Mouse (Mus musculus): ENCODE measurements around the gene Pheta2.

Gene Pheta2

GRCm38 (mm10) chr15:82343368-82344287 is 4.9 kb downstream of the Pheta2 start:
- peak; percentile 59 for DNase-seq

GRCm38 (mm10) chr15:82344971-82345370 is 6.2 kb downstream of the Pheta2 start:
- DNase-seq = no peak

- DNase-seq = peak; percentile 98
Observed at GRCm38 (mm10) chr15:82345820-82346470, 7.2 kb downstream of the Pheta2 start.

GRCm38 (mm10) chr15:82346580-82347302 is 8.0 kb downstream of the Pheta2 start:
- DNase-seq = no peak

GRCm38 (mm10) chr15:82347303-82347676 is 8.5 kb downstream of the Pheta2 start:
- no peak for DNase-seq

DNA sequence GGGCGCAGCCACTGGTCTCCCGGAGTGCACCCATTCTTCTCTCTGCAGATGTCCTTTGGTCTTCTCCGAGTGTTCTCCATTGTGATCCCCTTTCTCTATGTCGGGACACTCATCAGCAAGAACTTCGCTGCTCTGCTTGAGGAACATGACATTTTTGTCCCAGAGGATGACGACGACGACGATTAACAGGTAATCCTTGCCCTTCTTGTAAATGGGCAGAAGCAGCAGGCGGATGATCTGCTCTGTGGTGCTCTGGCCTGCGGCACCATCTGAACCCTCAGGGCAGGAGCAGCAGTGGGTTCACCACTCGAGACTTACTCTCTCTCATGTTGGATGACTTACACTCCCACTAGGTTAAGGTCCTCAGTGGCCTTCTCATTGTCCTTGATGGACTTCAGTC is 9.1 kb downstream of the Pheta2 start:
- no peak for DNase-seq

- no peak for DNase-seq
Observed at GRCm38 (mm10) chr15:82348258-82348998, 9.7 kb downstream of the Pheta2 start.

DNA sequence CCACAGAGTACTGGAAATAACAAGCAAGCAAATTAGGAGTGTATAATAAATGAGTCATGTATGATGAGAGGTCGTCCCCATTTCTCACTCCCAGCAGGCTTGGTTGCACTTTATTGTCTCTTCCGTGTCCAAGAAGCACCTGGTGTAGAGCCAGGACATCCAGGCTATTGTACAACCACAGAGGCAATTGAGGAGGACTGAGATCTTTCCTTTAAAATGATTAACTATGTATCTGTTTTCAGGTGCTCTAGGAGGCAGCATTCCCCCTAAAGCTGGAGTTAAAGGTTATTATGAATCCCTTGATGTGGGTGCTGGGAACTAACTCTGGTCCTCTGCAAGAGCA is 10.2 kb downstream of the Pheta2 start:
- DNase-seq = no peak

DNA sequence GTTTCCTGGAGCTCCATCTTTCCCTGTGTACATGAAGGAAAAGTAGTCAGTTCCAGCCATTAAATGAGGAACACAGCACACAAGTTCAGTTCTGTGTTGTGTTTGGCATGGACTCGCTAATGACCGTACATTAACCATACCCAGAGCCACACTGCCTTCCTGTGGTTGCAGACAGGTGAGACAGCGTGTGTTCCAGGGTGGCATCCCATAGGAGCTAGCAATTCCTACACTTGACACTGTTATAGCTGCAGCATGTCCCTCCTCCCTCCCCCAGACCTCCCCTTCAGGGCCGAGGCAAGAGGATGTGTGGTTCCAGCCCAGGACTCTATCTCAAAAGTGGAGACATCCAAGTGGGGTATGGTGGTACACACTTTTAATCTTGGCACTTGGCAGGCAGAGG is 11.6 kb downstream of the Pheta2 start:
- no peak for DNase-seq

GRCm38 (mm10) chr15:82351480-82351879 is 12.7 kb downstream of the Pheta2 start:
- DNase-seq = no peak

DNA sequence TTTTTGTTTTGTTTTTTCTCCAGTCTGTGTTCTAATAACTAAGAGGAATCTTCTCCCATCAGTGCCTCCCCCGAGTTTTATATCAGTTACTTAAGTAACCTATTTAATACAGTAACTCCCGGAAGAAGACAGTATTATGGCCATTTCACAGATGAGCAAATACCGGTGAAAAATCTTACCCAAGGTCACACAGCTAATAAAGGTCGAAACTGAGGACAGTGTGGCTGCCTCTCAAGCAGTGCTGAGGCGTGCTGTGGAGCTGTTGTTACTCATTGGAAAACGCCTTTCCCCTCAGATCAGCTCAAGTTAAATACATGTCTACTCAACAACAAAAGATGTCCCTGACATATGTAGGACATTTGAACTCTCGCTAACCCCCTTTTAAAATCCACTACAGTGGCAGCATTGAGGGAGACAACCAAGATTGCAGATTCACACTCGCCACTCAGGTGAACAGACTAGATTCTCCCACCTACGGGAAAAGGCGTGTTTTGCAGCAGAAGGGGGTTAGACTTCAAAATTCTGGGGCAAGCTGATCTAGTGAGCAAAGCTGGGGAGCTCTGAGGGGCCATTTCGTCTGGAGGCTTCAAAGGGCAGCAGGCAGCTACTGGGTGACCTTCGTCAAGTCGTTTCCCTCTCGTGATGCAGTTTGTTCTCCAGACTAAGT is 14.5 kb downstream of the Pheta2 start:
- DNase-seq = peak; percentile 45

DNA sequence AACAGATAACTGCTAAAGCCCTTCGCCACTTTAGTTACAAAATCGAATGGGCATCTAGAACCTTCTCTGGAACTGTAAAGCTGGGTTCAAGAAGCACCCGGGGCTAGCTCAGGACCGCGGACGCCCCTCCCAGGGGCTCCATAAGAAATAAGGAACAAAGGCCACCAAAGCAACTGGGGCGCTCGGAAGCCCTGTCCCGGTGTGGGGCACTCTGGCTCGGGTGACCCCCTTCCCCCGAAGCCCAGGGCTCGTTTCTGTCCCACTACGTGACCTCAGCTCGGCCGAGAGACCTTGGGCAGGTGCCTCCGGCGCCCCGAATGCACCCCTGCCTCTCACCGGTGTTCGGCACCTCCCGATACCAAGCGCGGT is 15.0 kb downstream of the Pheta2 start:
- DNase-seq = no peak

GRCm38 (mm10) chr15:82354126-82354945 is 15.6 kb downstream of the Pheta2 start, which contains the start of gene Ndufa6:
Gene Ndufa6 (minus strand): TSS chr15:82354322.
- DNase-seq = peak; percentile 94

- peak; percentile 70 for DNase-seq
Observed at GRCm38 (mm10) chr15:82358431-82359260, 19.9 kb downstream of the Pheta2 start.

DNA sequence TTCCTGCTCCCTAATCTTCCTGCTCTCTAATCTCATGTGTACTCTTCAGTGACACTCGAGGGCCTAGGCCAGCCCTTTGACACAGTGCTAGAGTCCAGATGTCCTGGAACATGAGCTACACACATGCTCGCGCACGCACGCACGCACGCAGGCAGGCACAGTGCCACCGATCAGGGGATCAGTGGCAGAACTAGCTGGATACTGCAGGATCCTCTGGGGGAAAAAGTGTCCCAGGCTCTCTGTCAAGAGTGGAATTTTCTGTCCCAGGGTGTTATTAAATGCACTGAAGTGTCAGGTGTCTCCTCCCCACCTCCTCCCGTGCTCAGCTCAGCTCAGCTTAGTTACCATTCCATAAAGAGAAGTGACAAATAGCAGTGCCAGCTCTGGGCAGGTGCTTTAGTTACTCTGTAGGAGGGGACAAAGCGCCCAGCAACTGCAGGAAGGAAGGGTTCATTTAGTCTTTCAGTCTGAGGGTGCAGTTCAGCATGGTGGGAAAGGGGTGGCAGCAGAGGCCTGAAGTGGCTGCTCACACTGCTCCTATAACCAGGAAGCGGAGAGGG is 22.8 kb downstream of the Pheta2 start:
- DNase-seq = peak; percentile 57

GRCm38 (mm10) chr15:82362234-82362633 is 23.5 kb downstream of the Pheta2 start:
- DNase-seq = peak; percentile 36

- DNase-seq = peak; percentile 2
Observed at GRCm38 (mm10) chr15:82363801-82364200, 25.1 kb downstream of the Pheta2 start.

- peak; percentile 15 for DNase-seq
Observed at GRCm38 (mm10) chr15:82364561-82364960, 25.8 kb downstream of the Pheta2 start.

GRCm38 (mm10) chr15:82368146-82368545 is 29.4 kb downstream of the Pheta2 start:
- peak; percentile 0 for DNase-seq

DNA sequence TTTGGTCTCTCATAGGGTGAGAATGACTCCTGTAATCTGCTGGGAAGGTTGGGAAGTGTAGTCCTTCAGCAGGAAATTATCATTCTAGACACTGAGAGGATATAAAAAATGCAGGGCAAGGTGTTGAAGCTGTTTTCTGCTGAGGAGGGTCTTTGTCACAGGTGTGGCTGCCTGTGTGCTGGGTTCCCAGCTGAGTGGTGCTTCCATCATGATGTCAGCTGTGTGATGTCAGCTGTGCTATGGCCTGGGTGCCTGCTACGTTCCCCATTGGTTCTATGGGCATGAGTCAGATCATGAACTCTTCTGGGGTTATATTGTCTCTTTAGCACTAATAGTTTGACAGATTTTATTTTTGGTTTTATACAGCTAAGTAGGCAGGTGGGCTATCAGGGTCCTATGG is 30.1 kb downstream of the Pheta2 start:
- no peak for DNase-seq

All from kidney, adult 18-20 months (tissue).